Mouse (Mus musculus) lung, postnatal 14 days (tissue): ENCODE measurements around the gene Zdhhc17.
A peak's percentile ranks its signal among the peaks of the same experiment; 100 is the strongest.

ENCODE experiments used
- DNase-seq: peaks from one replicate; pipeline ENCODE4 v3.0.0; 2021

Zdhhc17 gene

GRCm38 (mm10) chr10:111004220-111004619, 5.7 kb downstream of the Zdhhc17 start:
- DNase-seq, result no peak

- DNase-seq, result no peak
These were observed 10.7 kb downstream of the Zdhhc17 start for GRCm38 (mm10) chr10:110999201-110999600.

- DNase-seq, result no peak
These were observed 12.8 kb downstream of the Zdhhc17 start for GRCm38 (mm10) chr10:110997180-110997579.

GRCm38 (mm10) chr10:110994761-110995160, 15.2 kb downstream of the Zdhhc17 start:
- DNase-seq, result no peak

- no peak for DNase-seq
These were observed 16.7 kb downstream of the Zdhhc17 start for GRCm38 (mm10) chr10:110993249-110993648.

GRCm38 (mm10) chr10:110992047-110992431, 17.9 kb downstream of the Zdhhc17 start:
- no peak for DNase-seq

GRCm38 (mm10) chr10:110991307-110992046, 18.5 kb downstream of the Zdhhc17 start:
- no peak for DNase-seq

- DNase-seq, result peak; percentile 34
These were observed 20.2 kb downstream of the Zdhhc17 start for GRCm38 (mm10) chr10:110989729-110990128.

GRCm38 (mm10) chr10:110986682-110987081, 23.3 kb downstream of the Zdhhc17 start:
- no peak for DNase-seq

- DNase-seq, result no peak
These were observed 27.2 kb downstream of the Zdhhc17 start for GRCm38 (mm10) chr10:110982771-110983170.

GRCm38 (mm10) chr10:110980441-110980840, 29.5 kb downstream of the Zdhhc17 start:
- no peak for DNase-seq

- no peak for DNase-seq
These were observed 30.5 kb downstream of the Zdhhc17 start for GRCm38 (mm10) chr10:110979431-110979830.

GRCm38 (mm10) chr10:110977379-110977778, 32.6 kb downstream of the Zdhhc17 start:
- no peak for DNase-seq

- DNase-seq, result peak; percentile 57
These were observed 33.9 kb downstream of the Zdhhc17 start for GRCm38 (mm10) chr10:110976046-110976445.

GRCm38 (mm10) chr10:110974885-110975284, 35.1 kb downstream of the Zdhhc17 start:
- DNase-seq, result no peak

GRCm38 (mm10) chr10:110974463-110974862, 35.5 kb downstream of the Zdhhc17 start:
- peak; percentile 54 for DNase-seq

- DNase-seq, result peak; percentile 32
These were observed 37.9 kb downstream of the Zdhhc17 start for GRCm38 (mm10) chr10:110971998-110972397.

- no peak for DNase-seq
These were observed 38.5 kb downstream of the Zdhhc17 start for GRCm38 (mm10) chr10:110971483-110971882.

GRCm38 (mm10) chr10:110971044-110971443, 38.9 kb downstream of the Zdhhc17 start:
- no peak for DNase-seq

GRCm38 (mm10) chr10:110962172-110962571, 47.8 kb downstream of the Zdhhc17 start:
- no peak for DNase-seq

GRCm38 (mm10) chr10:110960841-110961240, 49.1 kb downstream of the Zdhhc17 start:
- no peak for DNase-seq

GRCm38 (mm10) chr10:110959781-110960180, 50.2 kb downstream of the Zdhhc17 start:
- DNase-seq, result no peak

GRCm38 (mm10) chr10:110958879-110959278, 51.1 kb downstream of the Zdhhc17 start:
- no peak for DNase-seq

- DNase-seq, result peak; percentile 68
These were observed 56.9 kb downstream of the Zdhhc17 start for GRCm38 (mm10) chr10:110952937-110953451.

- DNase-seq, result no peak
These were observed 57.7 kb downstream of the Zdhhc17 start for GRCm38 (mm10) chr10:110952271-110952670.
